In genomic region chr10:77901871-77902210, GRCm38 (mm10) we compare ENCODE assay signal across 8 mouse cellular contexts. TPM values are rescaled to one million over a fixed set of nuclear protein-coding genes. Genes with fewer than 3 reads are reported as not detected.
DNase-seq lines count a peak whose midpoint lies in the region; ATAC-seq lines count a peak whose summit lies in the region.

No protein-coding gene starts in this region.

- peak overlapping the region; percentile 59 for H3K4me3 ChIP-seq in hindbrain, embryonic 15.5 days

- under 1% methylated on average over 14 of the region's 14 CpGs for WGBS in hindbrain, embryonic 15.5 days

- peak overlapping the region; percentile 68 for H3K4me2 ChIP-seq in hindbrain, embryonic 15.5 days

- H3K27me3 ChIP-seq in hindbrain, embryonic 15.5 days: no peaks in the 10 kb centered on the region

- H3K36me3 ChIP-seq in hindbrain, embryonic 15.5 days: no peaks in the 10 kb centered on the region

- H3K9ac ChIP-seq in hindbrain, embryonic 15.5 days: peak overlapping the region; percentile 63

- peak overlapping the region; percentile 75 for H3K27ac ChIP-seq in hindbrain, embryonic 15.5 days (replicated peaks)

- DNase-seq in adrenal gland, adult 8-10 months: peak; percentile 19
- no peak for DNase-seq in adrenal gland, postnatal 4 days (ENCODE audit: low spot score in 2 of 2)
- DNase-seq in right cerebral cortex, adult 18-20 months: peak; percentile 30
- no peak for DNase-seq in right cerebral cortex, postnatal 4 days
- peak; percentile 51 for DNase-seq in lung, postnatal 10 days
- DNase-seq in Muller cell, postnatal 12 days (ENCODE audit: inconsistent ontology term): no peak

- H3K9me3 ChIP-seq in hindbrain, embryonic 15.5 days: no peaks in the 10 kb centered on the region

- ATAC-seq in hindbrain, embryonic 15.5 days (ENCODE audit: low FRiP score, low read depth): peak; percentile 20; the same call in 1 of the 2 replicates
- ATAC-seq in monocyte, adult 5-6 weeks (replicated peaks; ENCODE audit: insufficient number of reproducible peaks, low FRiP score, low TSS enrichment, poor library complexity, severe bottlenecking): no peak

- H3K4me1 ChIP-seq in hindbrain, embryonic 15.5 days (replicated peaks): peaks cover 31% of the 10 kb centered on the region

RNA-seq across cellular contexts. Expression of gene Lrrc3, which starts 0.5 kb away (rescaled TPM):
- 10 to 100 TPM in 1 of 4 experiments, 1 to 10 TPM in 3; 5.5 to 10.8 (median 7.3) TPM for total RNA-seq in adrenal gland, adult 8-10 months (2022)
- 10 to 100 TPM in 1 of 2 experiments, 1 to 10 TPM in 1; 9.8 to 14.6 TPM for total RNA-seq in adrenal gland, postnatal 4 days (2021)
- 21.4 and 23.9 TPM in 2 replicates for polyA plus RNA-seq in hindbrain, embryonic 15.5 days (2015; fragmentation: Nextera tagmentation; extraction: Ambion mirVana)
- total RNA-seq in monocyte, adult 5-6 weeks (2017): not detected in 3 replicates

RNA-seq across cellular contexts. Expression of gene Gm3285, which starts 40.1 kb away (rescaled TPM):
- not detected for total RNA-seq in adrenal gland, adult 8-10 months (2022)
- not detected for total RNA-seq in adrenal gland, postnatal 4 days (2021)
- polyA plus RNA-seq in hindbrain, embryonic 15.5 days (2015; fragmentation: Nextera tagmentation; extraction: Ambion mirVana): not detected in 2 replicates
- total RNA-seq in monocyte, adult 5-6 weeks (2017): not detected in 3 replicates

RNA-seq across cellular contexts. Expression of gene Gm10318, which starts 49.2 kb away (rescaled TPM):
- not detected for total RNA-seq in adrenal gland, adult 8-10 months (2022)
- total RNA-seq in adrenal gland, postnatal 4 days (2021): not detected
- not detected in 2 replicates for polyA plus RNA-seq in hindbrain, embryonic 15.5 days (2015; fragmentation: Nextera tagmentation; extraction: Ambion mirVana)
- total RNA-seq in monocyte, adult 5-6 weeks (2017): not detected in 3 replicates

RNA-seq across cellular contexts. Expression of gene Gm36176, which starts 55.2 kb away (rescaled TPM):
- not detected for total RNA-seq in adrenal gland, adult 8-10 months (2022)
- total RNA-seq in adrenal gland, postnatal 4 days (2021): not detected
- not detected in 2 replicates for polyA plus RNA-seq in hindbrain, embryonic 15.5 days (2015; fragmentation: Nextera tagmentation; extraction: Ambion mirVana)
- not detected in 3 replicates for total RNA-seq in monocyte, adult 5-6 weeks (2017)

Comparison
In these comparisons a context has a peak if more than half of its experiments do, and no peak if none do; other contexts are left out.
1. DNase-seq: peak in adrenal gland, adult 8-10 months (single experiment), right cerebral cortex, adult 18-20 months (single experiment) and lung, postnatal 10 days (single experiment); none in adrenal gland, postnatal 4 days (0 of 2), right cerebral cortex, postnatal 4 days (single experiment) and Muller cell, postnatal 12 days (single experiment).